Mouse (Mus musculus) forebrain, postnatal 0 days (tissue): ENCODE data around the gene Aipl1. TPM values are rescaled to one million over a fixed set of nuclear protein-coding genes. Genes with fewer than 3 reads are reported as not detected.

ENCODE experiments used
- ATAC-seq: fragments of 200-750 bp; cut with Nextera tagmentation; 2 replicates; pipeline ENCODE4 v1.8.0; 2017; ENCODE audit warnings: mild to moderate bottlenecking, moderate library complexity
- DNase-seq: peaks from one replicate; pipeline ENCODE4 v3.0.0-alpha.2; 2015
- H3K27ac ChIP-seq: fragments of 300-500 bp; sonication (generic); 2 replicates; pipeline ENCODE4 v1.5.1; 2014; ENCODE audit warnings: low read depth, mild to moderate bottlenecking, antibody characterized with exemption, low read length, moderate library complexity, mixed read lengths
- H3K27me3 ChIP-seq: fragments of 300-500 bp; sonication (generic); 2 replicates; pipeline ENCODE4 v1.6.1; 2014; ENCODE audit warnings: mild to moderate bottlenecking, low read length, mixed read lengths; ENCODE audit not compliant: insufficient read depth
- H3K36me3 ChIP-seq: fragments of 300-500 bp; sonication (generic); 2 replicates; pipeline ENCODE4 v1.6.1; 2014; ENCODE audit warnings: mild to moderate bottlenecking, moderate library complexity; ENCODE audit not compliant: insufficient read depth
- H3K4me1 ChIP-seq: fragments of 300-500 bp; sonication (generic); 2 replicates; pipeline ENCODE4 v1.6.1; 2014; ENCODE audit warnings: antibody characterized with exemption; ENCODE audit not compliant: insufficient read depth
- H3K4me2 ChIP-seq: fragments of 300-500 bp; sonication (generic); 2 replicates; pipeline ENCODE4 v1.6.1; 2014; ENCODE audit warnings: low read depth, mild to moderate bottlenecking, moderate library complexity
- H3K4me3 ChIP-seq: fragments of 300-500 bp; sonication (generic); 2 replicates; pipeline ENCODE4 v1.5.1; 2014; ENCODE audit warnings: low read depth, low read length, mixed read lengths
- H3K9ac ChIP-seq: fragments of 300-500 bp; sonication (generic); 2 replicates; pipeline ENCODE4 v1.6.1; 2014; ENCODE audit warnings: mild to moderate bottlenecking
- H3K9me3 ChIP-seq: fragments of 300-500 bp; sonication (generic); 2 replicates; pipeline ENCODE4 v1.6.1; 2016; ENCODE audit warnings: low read length
- CTCF ChIP-seq: sonication (generic); IDR thresholded peaks from 2 replicates; pipeline ENCODE4 v1.5.1; 2016; ENCODE audit warnings: antibody characterized with exemption, control low read depth, low read depth
- WGBS: fragments of 180-500 bp; shearing (Covaris S2); extraction: QIAGEN DNeasy Blood & Tissue Kit; methylation state at CpG from one replicate; pipeline ENCODE4 v1.1.7; 2014; 5-methylcytosine and 5-hydroxymethylcytosine counted together
- polyA plus RNA-seq: library from polyadenylated mRNA; unstranded; fragments of >200 nt; fragmentation: Nextera tagmentation; extraction: Ambion mirVana; gene quantifications from 2 replicates; pipeline ENCODE4 v1.2.1, GENCODE M21; 2015
- total RNA-seq: library from RNA; depleted of rRNA; stranded (reverse); fragments of >200 nt; gene quantifications from 2 replicates; pipeline ENCODE4 v1.2.3, GENCODE M21; 2014

Aipl1 gene
- total and polyA plus RNA-seq, 2 experiments from 2014 or later, result 0.19 to 0.23 TPM

GRCm38 (mm10) chr11:72041768-72042607 lies 4.7 kb upstream of the Aipl1 start, which contains the start of gene Pimreg:
Gene Pimreg (plus strand): TSS chr11:72042032.
- DNase-seq, result peak; percentile 92
- Histone ChIP-seq H3K9me3 (no peaks in the 10 kb centered on the region), H3K36me3 (no peaks in the 10 kb centered on the region), H3K9ac (peak within 1 kb of the TSS; percentile 57), H3K4me2 (peak within 1 kb of the TSS; percentile 91), H3K4me3 (peak within 1 kb of the TSS; percentile 67), H3K27ac (no peak within 1 kb of the TSS), H3K27me3 (no peaks in the 10 kb centered on the region), H3K4me1 (peaks cover 19% of the 10 kb centered on the region)
- peak; percentile 95 for ATAC-seq
- 1% methylated on average over 52 of the region's 52 CpGs for WGBS
- TF ChIP-seq CTCF, result peak; percentile 55

- H3K4me2 ChIP-seq, result peak overlapping the region; percentile 91
- H3K36me3 ChIP-seq, result no peaks in the 10 kb centered on the region
- DNase-seq, result no peak
- H3K27me3 ChIP-seq, result no peaks in the 10 kb centered on the region
- H3K9ac ChIP-seq, result no peak overlapping the region
- peak overlapping the region; percentile 67 for H3K4me3 ChIP-seq
- H3K27ac ChIP-seq, result no peak overlapping the region
- WGBS, result 16% methylated on average over 6 of the region's 6 CpGs
- no peak for ATAC-seq
- H3K9me3 ChIP-seq, result no peaks in the 10 kb centered on the region
- no peak for TF ChIP-seq CTCF
- H3K4me1 ChIP-seq, result peaks cover 19% of the 10 kb centered on the region
Measured at GRCm38 (mm10) chr11:72041290-72041767, 4.0 kb upstream of the Aipl1 start.

DNA sequence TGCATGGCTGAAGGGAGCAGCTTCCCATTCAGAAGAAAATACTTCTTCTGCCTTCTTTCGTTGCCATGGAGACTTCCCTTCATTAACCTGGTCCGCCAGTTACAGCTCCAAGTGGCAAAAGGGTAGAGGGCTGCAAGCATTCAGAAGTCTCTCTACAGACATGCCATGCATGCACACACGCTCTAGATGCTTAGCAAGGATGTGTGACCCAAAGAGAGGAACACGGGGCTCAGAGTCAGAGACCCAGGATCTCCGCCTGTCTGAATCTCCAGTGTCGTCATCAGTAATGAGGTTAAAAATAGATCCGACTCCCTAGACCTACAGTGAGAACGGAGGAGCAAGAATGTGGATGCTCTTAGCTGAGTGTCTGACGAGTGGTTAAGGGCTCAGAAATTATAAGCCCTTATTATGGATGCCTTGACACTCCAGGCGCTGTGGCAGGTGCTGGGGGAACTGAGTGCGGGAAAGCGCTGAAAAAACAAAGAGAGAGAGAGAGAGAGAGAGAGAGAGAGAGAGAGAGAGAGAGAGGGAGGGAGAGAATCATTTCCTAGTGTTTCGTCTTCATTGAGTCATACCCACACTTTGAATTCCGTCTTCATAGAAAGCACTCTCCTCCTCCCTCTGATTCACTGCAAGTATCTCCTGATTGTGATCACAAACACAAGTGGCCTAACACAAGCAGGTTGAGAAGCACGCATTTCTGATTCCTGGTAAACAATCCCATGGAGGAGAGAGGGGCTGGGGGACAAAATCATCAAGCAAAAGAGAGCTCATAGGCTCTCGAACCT lies 2.5 kb upstream of the Aipl1 start:
- 0 out of 2 replicates have a peak overlapping the region, but pooled peaks have one; percentile 13 for H3K4me3 ChIP-seq
- peak; percentile 53 for ATAC-seq

GRCm38 (mm10) chr11:72037996-72038395 lies 687 bp upstream of the Aipl1 start:
- TF ChIP-seq CTCF, result peak; percentile 91
- H3K36me3 ChIP-seq, result no peaks in the 10 kb centered on the region
- no peak overlapping the region for H3K4me2 ChIP-seq
- H3K4me1 ChIP-seq, result peaks cover 16% of the 10 kb centered on the region
- H3K9ac ChIP-seq, result no peak overlapping the region
- H3K4me3 ChIP-seq, result no peak overlapping the region
- H3K9me3 ChIP-seq, result no peaks in the 10 kb centered on the region
- 0% methylated on average over 4 of the region's 4 CpGs for WGBS
- DNase-seq, result peak; percentile 94
- no peak overlapping the region for H3K27ac ChIP-seq
- peak; percentile 15; the same call in 1 of the 2 replicates for ATAC-seq
- H3K27me3 ChIP-seq, result no peaks in the 10 kb centered on the region

More for the DNA sequence above, 2.5 kb upstream of the Aipl1 start:
- H3K4me1 ChIP-seq, result peaks cover 19% of the 10 kb centered on the region
- H3K36me3 ChIP-seq, result no peaks in the 10 kb centered on the region
- H3K9ac ChIP-seq, result peak overlapping the region; percentile 44
- WGBS, result 16% methylated on average over 16 of the region's 16 CpGs
- TF ChIP-seq CTCF, result no peak
- H3K27me3 ChIP-seq, result no peaks in the 10 kb centered on the region
- no peaks in the 10 kb centered on the region for H3K9me3 ChIP-seq
- peak overlapping the region; percentile 74 for H3K27ac ChIP-seq
- H3K4me2 ChIP-seq, result peak overlapping the region; percentile 42
- DNase-seq, result peak; percentile 76

DNA sequence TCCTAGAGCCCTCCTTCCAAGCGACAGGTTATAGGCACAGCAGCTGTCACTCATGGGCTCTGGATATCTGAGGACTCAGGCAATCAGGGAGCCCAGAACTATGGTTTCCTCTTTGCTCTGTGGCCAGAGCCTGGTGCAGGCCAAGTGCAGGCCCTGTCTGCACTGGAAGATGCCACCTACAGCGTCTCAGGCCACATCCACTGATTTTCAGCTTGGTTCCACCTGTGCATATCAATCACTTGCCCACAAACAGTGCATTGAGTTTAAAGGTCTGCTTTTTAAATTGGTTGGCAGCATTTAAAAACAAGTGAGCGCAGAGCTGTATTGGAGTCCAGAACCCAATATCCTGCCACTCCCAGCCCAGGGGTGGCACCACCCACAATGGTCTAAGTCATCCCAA lies 4.7 kb downstream of the Aipl1 start:
- no peak for TF ChIP-seq CTCF
- Histone ChIP-seq H3K9me3 (no peaks in the 10 kb centered on the region), H3K4me2 (no peak overlapping the region), H3K9ac (no peak overlapping the region), H3K4me1 (no peaks in the 10 kb centered on the region), H3K27me3 (no peaks in the 10 kb centered on the region), H3K36me3 (no peaks in the 10 kb centered on the region), H3K27ac (no peak overlapping the region), H3K4me3 (no peak overlapping the region)
- ATAC-seq (no peak), DNase-seq (no peak)
- 87% methylated on average over 3 of the region's 3 CpGs for WGBS

DNA sequence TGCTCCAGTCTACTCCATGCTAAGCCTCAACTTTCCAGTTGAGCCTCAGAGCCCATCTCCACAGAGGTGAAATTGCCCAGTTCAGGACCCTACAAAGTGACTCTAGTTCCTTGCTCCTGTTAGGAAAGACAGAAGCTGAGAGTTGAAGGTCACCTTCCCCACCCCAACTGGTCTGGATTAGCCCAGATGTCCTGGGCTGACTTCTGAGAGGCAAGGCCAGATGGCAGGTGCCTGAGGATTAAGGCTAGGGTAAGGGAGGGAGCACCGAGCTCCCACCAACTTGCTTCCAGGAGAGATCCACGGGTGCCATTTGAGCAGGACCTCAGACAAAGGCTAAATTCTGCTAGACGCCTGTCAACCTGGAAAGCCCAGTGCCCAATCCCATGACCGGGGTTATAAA lies 5.2 kb downstream of the Aipl1 start:
- no peak overlapping the region for H3K4me3 ChIP-seq
- no peak overlapping the region for H3K4me2 ChIP-seq
- H3K27ac ChIP-seq, result no peak overlapping the region
- H3K9ac ChIP-seq, result no peak overlapping the region
- H3K27me3 ChIP-seq, result no peaks in the 10 kb centered on the region
- no peaks in the 10 kb centered on the region for H3K4me1 ChIP-seq
- no peaks in the 10 kb centered on the region for H3K36me3 ChIP-seq
- no peaks in the 10 kb centered on the region for H3K9me3 ChIP-seq
- ATAC-seq (no peak), DNase-seq (no peak)
- WGBS, result 79% methylated on average over 4 of the region's 4 CpGs
- TF ChIP-seq CTCF, result no peak
